ENCODE assay signal across 35 mouse cellular contexts in genomic region chr4:57189881-57190280, GRCm38 (mm10). TPM values are rescaled to one million over a fixed set of nuclear protein-coding genes. Genes with fewer than 3 reads are reported as not detected.
"Had no signal": no experiment of that assay in that cellular context is flagged by ENCODE, and none has a peak within 500 bp of the region (broad histone marks: within the 10 kb centered on the region; RNA-seq: fewer than 3 reads in every experiment).

No protein-coding gene starts in this region.

- H3K4me3 ChIP-seq: heart, embryonic 10.5 days; heart, embryonic 12.5 days; heart, embryonic 13.5 days; heart, embryonic 15.5 days; hindbrain, embryonic 10.5 days; hindbrain, embryonic 12.5 days; hindbrain, embryonic 13.5 days; hindbrain, embryonic 15.5 days; intestine, embryonic 15.5 days; kidney, embryonic 15.5 days; layer of hippocampus, adult 2 months had no signal

- DNase-seq: heart, postnatal 10 days; heart, postnatal 14 days; heart, postnatal 36 days; heart, postnatal 4 days; kidney, adult 11 months; kidney, adult 18-20 months; kidney, adult 2 months; kidney, adult 8-10 months; kidney, adult 9 months; kidney, postnatal 10 days; kidney, postnatal 14 days; kidney, postnatal 25 days; kidney, postnatal 36 days; kidney, postnatal 4 days; layer of hippocampus, adult 9-11 months; layer of hippocampus, postnatal 36 days had no signal

- H3K9me3 ChIP-seq: heart, embryonic 10.5 days; heart, embryonic 12.5 days; heart, embryonic 13.5 days; heart, embryonic 15.5 days; hindbrain, embryonic 10.5 days; hindbrain, embryonic 12.5 days; hindbrain, embryonic 13.5 days; hindbrain, embryonic 15.5 days; intestine, embryonic 15.5 days; kidney, embryonic 15.5 days had no signal

- ATAC-seq: hindbrain, embryonic 16.5 days; hindbrain, postnatal 0 days; inflammation-experienced regulatory T-cells, adult 6 months; intestine, embryonic 15.5 days; intestine, embryonic 16.5 days; intestine, postnatal 0 days had no signal

- H3K27me3 ChIP-seq: heart, embryonic 12.5 days; heart, embryonic 13.5 days; heart, embryonic 15.5 days; hindbrain, embryonic 12.5 days; hindbrain, embryonic 13.5 days; hindbrain, embryonic 15.5 days; intestine, embryonic 15.5 days; kidney, embryonic 15.5 days had no signal

- H3K4me1 ChIP-seq: hindbrain, embryonic 15.5 days had no signal

- H3K4me2 ChIP-seq: heart, embryonic 11.5 days; heart, embryonic 12.5 days; heart, embryonic 13.5 days; heart, embryonic 15.5 days; hindbrain, embryonic 12.5 days; hindbrain, embryonic 13.5 days; hindbrain, embryonic 14.5 days; hindbrain, embryonic 15.5 days; intestine, embryonic 15.5 days; kidney, embryonic 15.5 days had no signal

- H3K27ac ChIP-seq: heart, embryonic 10.5 days; heart, embryonic 13.5 days; heart, embryonic 15.5 days; hindbrain, embryonic 10.5 days; hindbrain, embryonic 12.5 days; hindbrain, embryonic 13.5 days; hindbrain, embryonic 14.5 days; hindbrain, embryonic 15.5 days; hindbrain, postnatal 0 days; intestine, embryonic 15.5 days; kidney, embryonic 15.5 days; kidney, postnatal 0 days; layer of hippocampus, adult 2 months had no signal

- H3K9ac ChIP-seq: heart, embryonic 12.5 days; heart, embryonic 13.5 days; heart, embryonic 15.5 days; hindbrain, embryonic 12.5 days; hindbrain, embryonic 13.5 days; hindbrain, embryonic 14.5 days; hindbrain, embryonic 15.5 days; intestine, embryonic 15.5 days; kidney, embryonic 15.5 days had no signal

- H3K36me3 ChIP-seq: heart, embryonic 10.5 days; heart, embryonic 12.5 days; heart, embryonic 13.5 days; heart, embryonic 15.5 days; hindbrain, embryonic 10.5 days; hindbrain, embryonic 12.5 days; hindbrain, embryonic 13.5 days; hindbrain, embryonic 15.5 days; intestine, embryonic 15.5 days had no signal

RNA-seq across cellular contexts. Expression of gene Epb41l4b, which starts 46.6 kb away (rescaled TPM):
- polyA plus RNA-seq: inflammation-experienced regulatory T-cells, adult 6 months had no signal
